Mouse (Mus musculus): ENCODE measurements around the gene Adam30.
"Not testable (repeated sequence)": the region's sequence is repeated elsewhere in the genome, so short reads cannot be mapped to it uniquely, and the experiment has no call there.

Adam30 gene

GRCm38 (mm10) chr3:98160330-98160729 is at the start of gene Adam30:
TSS of gene Adam30 (plus strand) at chr3:98160630.
- no peak for DNase-seq (ENCODE audit: low spot score in 2 of 2)

GRCm38 (mm10) chr3:98118252-98118651 is 42.2 kb upstream of the Adam30 start:
- no peak for DNase-seq (ENCODE audit: low spot score in 2 of 2)

GRCm38 (mm10) chr3:98119338-98119737 is 41.1 kb upstream of the Adam30 start:
- no peak for DNase-seq (ENCODE audit: low spot score in 2 of 2)

GRCm38 (mm10) chr3:98120884-98121283 is 39.5 kb upstream of the Adam30 start:
- no peak for DNase-seq (ENCODE audit: low spot score in 2 of 2)

GRCm38 (mm10) chr3:98127775-98128174 is 32.7 kb upstream of the Adam30 start:
- no peak for DNase-seq (ENCODE audit: low spot score in 2 of 2)

- no peak for DNase-seq (ENCODE audit: low spot score in 2 of 2)
These were observed 31.7 kb upstream of the Adam30 start for GRCm38 (mm10) chr3:98128716-98129115.

- DNase-seq (ENCODE audit: low spot score in 2 of 2): not testable (repeated sequence)
These were observed 28.3 kb upstream of the Adam30 start for GRCm38 (mm10) chr3:98132140-98132539.

GRCm38 (mm10) chr3:98132636-98133035 is 27.8 kb upstream of the Adam30 start:
- DNase-seq (ENCODE audit: low spot score in 2 of 2): no peak

GRCm38 (mm10) chr3:98141456-98141855 is 19.0 kb upstream of the Adam30 start:
- DNase-seq (ENCODE audit: low spot score in 2 of 2): no peak

- DNase-seq (ENCODE audit: low spot score in 2 of 2): no peak
These were observed 17.6 kb upstream of the Adam30 start for GRCm38 (mm10) chr3:98142862-98143261.

GRCm38 (mm10) chr3:98145204-98145603 is 15.2 kb upstream of the Adam30 start:
- DNase-seq (ENCODE audit: low spot score in 2 of 2): no peak

- peak in 1 of 2 experiments; percentile 56 for DNase-seq (ENCODE audit: low spot score in 2 of 2)
These were observed 13.7 kb upstream of the Adam30 start for GRCm38 (mm10) chr3:98146471-98147410.

GRCm38 (mm10) chr3:98147706-98148105 is 12.7 kb upstream of the Adam30 start:
- DNase-seq (ENCODE audit: low spot score in 2 of 2): peak in 1 of 2 experiments; percentile 49

GRCm38 (mm10) chr3:98149881-98150280 is 10.5 kb upstream of the Adam30 start:
- peak in 1 of 2 experiments; percentile 13 for DNase-seq (ENCODE audit: low spot score in 2 of 2)

- no peak for DNase-seq (ENCODE audit: low spot score in 2 of 2)
These were observed 9.4 kb upstream of the Adam30 start for GRCm38 (mm10) chr3:98151016-98151415.

- DNase-seq (ENCODE audit: low spot score in 2 of 2): no peak
These were observed 7.0 kb upstream of the Adam30 start for GRCm38 (mm10) chr3:98153460-98153859.

GRCm38 (mm10) chr3:98156158-98156557 is 4.3 kb upstream of the Adam30 start:
- DNase-seq (ENCODE audit: low spot score in 2 of 2): no peak

- no peak for DNase-seq (ENCODE audit: low spot score in 2 of 2)
These were observed 3.4 kb upstream of the Adam30 start for GRCm38 (mm10) chr3:98157073-98157472.

GRCm38 (mm10) chr3:98157585-98157984 is 2.8 kb upstream of the Adam30 start:
- DNase-seq (ENCODE audit: low spot score in 2 of 2): no peak

- no peak for DNase-seq (ENCODE audit: low spot score in 2 of 2)
These were observed 1.8 kb upstream of the Adam30 start for GRCm38 (mm10) chr3:98158646-98159045.

- no peak for DNase-seq (ENCODE audit: low spot score in 2 of 2)
These were observed 1.1 kb upstream of the Adam30 start for GRCm38 (mm10) chr3:98159289-98159688.

- DNase-seq (ENCODE audit: low spot score in 2 of 2): no peak
These were observed 17.9 kb downstream of the Adam30 start for GRCm38 (mm10) chr3:98178340-98178739.

GRCm38 (mm10) chr3:98180805-98181204 is 20.4 kb downstream of the Adam30 start:
- no peak for DNase-seq (ENCODE audit: low spot score in 2 of 2)
